Mouse (Mus musculus) MEL (cell line): ENCODE measurements around the gene Bmp2k. TPM values are rescaled to one million over a fixed set of nuclear protein-coding genes. Genes with fewer than 3 reads are reported as not detected.

Experiments used
- DNase-seq: peaks from one replicate; pipeline ENCODE4 v3.0.0; 2011; ENCODE audit warnings: low read depth, low spot score
- H3K27ac ChIP-seq: 2 replicates; pipeline ENCODE4 v1.5.1; 2012; ENCODE audit warnings: low read depth, mild to moderate bottlenecking, control low read depth, low read length, moderate library complexity; ENCODE audit not compliant: control insufficient read depth
- H3K27me3 ChIP-seq, 2 experiments: fragments of 150-350 bp in 1 of 2; sonication (generic) in 1 of 2; 2 replicates each; pipeline ENCODE4 v1.6.1; 2012; ENCODE audit warnings: low read length in 2 of 2, mild to moderate bottlenecking in 2 of 2, improper control_type of control experiment in 1 of 2, moderate library complexity in 1 of 2; ENCODE audit not compliant: insufficient read depth in 2 of 2, control insufficient read depth in 1 of 2
- H3K36me3 ChIP-seq, 2 experiments: 2 replicates each; pipeline ENCODE4 v1.6.1; 2012 to 2014; ENCODE audit warnings: low read length in 2 of 2, improper control_type of control experiment in 1 of 2, inconsistent platforms in 1 of 2, mild to moderate bottlenecking in 1 of 2; ENCODE audit not compliant: insufficient read depth in 2 of 2, control insufficient read depth in 1 of 2
- H3K4me1 ChIP-seq, 2 experiments: fragments of 150-350 bp in 1 of 2; sonication (generic) in 1 of 2; 2 replicates each; pipeline ENCODE4 v1.6.1; 2012; ENCODE audit warnings: low read length in 2 of 2, improper control_type of control experiment in 1 of 2, mild to moderate bottlenecking in 1 of 2; ENCODE audit not compliant: insufficient read depth in 2 of 2, control insufficient read depth in 1 of 2
- H3K4me3 ChIP-seq, 2 experiments: fragments of 150-350 bp in 1 of 2; sonication (generic) in 1 of 2; 2 replicates each; pipeline ENCODE4 v1.5.1; 2012; ENCODE audit warnings: low read depth in 2 of 2, low read length in 2 of 2, mild to moderate bottlenecking in 2 of 2, moderate library complexity in 2 of 2, control low read depth in 1 of 2, improper control_type of control experiment in 1 of 2; ENCODE audit not compliant: control insufficient read depth in 1 of 2, insufficient read depth in 1 of 2
- H3K79me2 ChIP-seq: 2 replicates; pipeline ENCODE4 v1.6.1; 2012; ENCODE audit warnings: mild to moderate bottlenecking, low read length, moderate library complexity; ENCODE audit not compliant: control insufficient read depth, poor library complexity, insufficient read depth
- H3K9ac ChIP-seq: 2 replicates; pipeline ENCODE4 v1.6.1; 2012; ENCODE audit warnings: low read depth, mild to moderate bottlenecking, control low read depth, low read length, moderate library complexity; ENCODE audit not compliant: control insufficient read depth, poor library complexity, severe bottlenecking
- H3K9me3 ChIP-seq: fragments of 150-350 bp; sonication (generic); replicated peaks from 2 replicates; pipeline ENCODE4 v1.6.1; 2012; ENCODE audit warnings: mild to moderate bottlenecking, low read length, improper control_type of control experiment, moderate library complexity; ENCODE audit not compliant: insufficient read depth
- BHLHE40 ChIP-seq: IDR thresholded peaks from 2 replicates; pipeline ENCODE4 v1.6.1; 2012; ENCODE audit warnings: low read depth, mild to moderate bottlenecking, inconsistent platforms, low read length, improper control_type of control experiment, borderline replicate concordance
- CHD2 ChIP-seq: IDR thresholded peaks from 2 replicates; pipeline ENCODE4 v1.6.1; 2011; ENCODE audit warnings: low read length, improper control_type of control experiment
- CTCF ChIP-seq, 3 experiments: IDR thresholded peaks in 2 of 3; conservative IDR thresholded peaks in 1 of 3; 2 replicates each; pipeline ENCODE4 v1.5.1; 2011 to 2012; ENCODE audit warnings: low read length in 3 of 3, low read depth in 2 of 3, mild to moderate bottlenecking in 2 of 3, improper control_type of control experiment in 1 of 3, inconsistent platforms in 1 of 3, mixed read lengths in 1 of 3, moderate library complexity in 1 of 3; ENCODE audit not compliant: control insufficient read depth in 1 of 3, insufficient read depth in 1 of 3, poor library complexity in 1 of 3, severe bottlenecking in 1 of 3
- ELF1 ChIP-seq: IDR thresholded peaks from 2 replicates; pipeline ENCODE4 v1.6.1; 2014; ENCODE audit warnings: low read depth, mild to moderate bottlenecking, inconsistent platforms, low read length, improper control_type of control experiment, moderate library complexity
- EP300 ChIP-seq, 2 experiments: IDR thresholded peaks; 2 replicates each; pipeline ENCODE4 v1.6.1; 2011; ENCODE audit warnings: improper control_type of control experiment in 2 of 2, low read length in 2 of 2, low read depth in 1 of 2, mild to moderate bottlenecking in 1 of 2
- GABPA ChIP-seq: IDR thresholded peaks from 2 replicates; pipeline ENCODE4 v1.6.1; 2012; ENCODE audit warnings: low read depth, mild to moderate bottlenecking, inconsistent platforms, low read length, improper control_type of control experiment, moderate library complexity
- GATA1 ChIP-seq: IDR thresholded peaks from 2 replicates; pipeline ENCODE4 v1.6.1; 2011; ENCODE audit warnings: low read depth, low read length, improper control_type of control experiment
- KAT2A ChIP-seq: conservative IDR thresholded peaks from 2 replicates; pipeline ENCODE4 v1.6.1; 2012; ENCODE audit warnings: low read depth, low read length, improper control_type of control experiment, inconsistent platforms
- MAFK ChIP-seq: IDR thresholded peaks from 2 replicates; pipeline ENCODE4 v1.6.1; 2011; ENCODE audit warnings: low read depth, mild to moderate bottlenecking, low read length, improper control_type of control experiment, borderline replicate concordance
- MAZ ChIP-seq: IDR thresholded peaks from 2 replicates; pipeline ENCODE4 v1.6.1; 2012; ENCODE audit warnings: low read depth, mild to moderate bottlenecking, inconsistent platforms, low read length, improper control_type of control experiment
- MEF2A ChIP-seq: IDR thresholded peaks from 2 replicates; pipeline ENCODE4 v1.6.1; 2014; ENCODE audit warnings: low read depth, mild to moderate bottlenecking, inconsistent platforms, low read length, improper control_type of control experiment; ENCODE audit not compliant: poor library complexity, insufficient replicate concordance, severe bottlenecking; ENCODE audit errors: extremely low read depth
- POLR2A ChIP-seq, 2 experiments: IDR thresholded peaks; 2 replicates each; pipeline ENCODE4 v1.6.1; 2011 to 2012; ENCODE audit warnings: low read length in 2 of 2, mild to moderate bottlenecking in 2 of 2, control low read depth in 1 of 2, improper control_type of control experiment in 1 of 2, low read depth in 1 of 2, moderate library complexity in 1 of 2; ENCODE audit not compliant: control insufficient read depth in 1 of 2, insufficient read depth in 1 of 2, poor library complexity in 1 of 2
- POLR2AphosphoS2 ChIP-seq: IDR thresholded peaks from 2 replicates; pipeline ENCODE4 v1.6.1; 2011; ENCODE audit warnings: low read length, improper control_type of control experiment
- RCOR1 ChIP-seq: IDR thresholded peaks from 2 replicates; pipeline ENCODE4 v1.6.1; 2012; ENCODE audit warnings: low read depth, mild to moderate bottlenecking, inconsistent platforms, low read length, improper control_type of control experiment
- SIN3A ChIP-seq: IDR thresholded peaks from 2 replicates; pipeline ENCODE4 v1.6.1; 2012; ENCODE audit warnings: low read length, improper control_type of control experiment, inconsistent platforms
- TAL1 ChIP-seq: IDR thresholded peaks from 2 replicates; pipeline ENCODE4 v1.6.1; 2012; ENCODE audit warnings: mild to moderate bottlenecking, inconsistent platforms, low read length, moderate library complexity, mixed read lengths
- TCF12 ChIP-seq: IDR thresholded peaks from 2 replicates; pipeline ENCODE4 v1.6.1; 2014; ENCODE audit warnings: low read depth, mild to moderate bottlenecking, inconsistent platforms, low read length, improper control_type of control experiment, moderate library complexity
- ZC3H11A ChIP-seq: IDR thresholded peaks from 2 replicates; pipeline ENCODE4 v1.6.1; 2012; ENCODE audit warnings: low read depth, mild to moderate bottlenecking, inconsistent platforms, low read length, improper control_type of control experiment
- ZKSCAN1 ChIP-seq: IDR thresholded peaks from 2 replicates; pipeline ENCODE4 v1.6.1; 2012; ENCODE audit warnings: low read depth, mild to moderate bottlenecking, inconsistent platforms, low read length, improper control_type of control experiment, moderate library complexity
- ZMIZ1 ChIP-seq: IDR thresholded peaks from 2 replicates; pipeline ENCODE4 v1.6.1; 2012; ENCODE audit warnings: low read depth, mild to moderate bottlenecking, inconsistent platforms, low read length, improper control_type of control experiment, moderate library complexity
- ZNF384 ChIP-seq: IDR thresholded peaks from 2 replicates; pipeline ENCODE4 v1.6.1; 2012; ENCODE audit warnings: low read depth, mild to moderate bottlenecking, inconsistent platforms, low read length, improper control_type of control experiment
- polyA plus RNA-seq, 2 experiments: library from polyadenylated mRNA; stranded (reverse) in 1 of 2; unstranded in 1 of 2; fragments of >175 nt in 1 of 2; fragments of >200 nt in 1 of 2; gene quantifications; 2 replicates each; pipeline versions ENCODE4 v1.2.1 to v1.2.4; 2012; ENCODE audit warnings: low replicate concordance in 2 of 2, low read depth in 1 of 2; ENCODE audit not compliant: insufficient read length in 2 of 2, insufficient read depth in 1 of 2, missing spikeins in 1 of 2
- total RNA-seq: library from RNA; depleted of rRNA; stranded (reverse); fragments of 300-350 nt; gene quantifications from 2 replicates; pipeline ENCODE4 v1.2.3, GENCODE M21; 2012

Bmp2k gene
- total and polyA plus RNA-seq, 3 experiments = 10.8 to 16.3 TPM; not detected in 1

- H3K27ac ChIP-seq = no peak overlapping the region
- H3K27me3 ChIP-seq = no peaks in the 10 kb centered on the region
- no peak overlapping the region for H3K4me3 ChIP-seq
- H3K9me3 ChIP-seq = no peaks in the 10 kb centered on the region
- peaks cover 0 to 6% of the 10 kb centered on the region in 2 experiments; a peak in 2 of 4 replicates for H3K4me1 ChIP-seq
- TF ChIP-seq MAZ (no peak), MAFK (no peak), ZNF384 (no peak), TAL1 (no peak), TCF12 (no peak), RCOR1 (no peak), ELF1 (no peak), POLR2A (IDR thresholded peaks at IDR 0.05; ENCODE audit: control insufficient read depth in 1 of 2, insufficient read depth in 1 of 2, low read depth in 1 of 2, low read length in 2 of 2, poor library complexity in 1 of 2) (no peak), MEF2A (no peak), ZMIZ1 (no peak), GABPA (no peak), CHD2 (no peak), EP300 (IDR thresholded peaks at IDR 0.05; ENCODE audit: low read depth in 1 of 2, low read length in 2 of 2) (no peak), ZKSCAN1 (no peak), SIN3A (no peak), POLR2AphosphoS2 (no peak), KAT2A (no peak), CTCF (IDR thresholded peaks at IDR 0.05 in 2 of 3, conservative IDR thresholded peaks at IDR 0.05 in 1 of 3; ENCODE audit: control insufficient read depth in 1 of 3, insufficient read depth in 1 of 3, low read depth in 2 of 3, low read length in 3 of 3, poor library complexity in 1 of 3, severe bottlenecking in 1 of 3) (no peak), GATA1 (no peak)
- no peak for DNase-seq
- H3K36me3 ChIP-seq = peaks cover 0 to 2% of the 10 kb centered on the region in 2 experiments; a peak in 1 of 4 replicates
- H3K79me2 ChIP-seq = no peaks in the 10 kb centered on the region
- H3K9ac ChIP-seq = no peak overlapping the region
Measured at GRCm38 (mm10) chr5:96962252-96962933, 35.1 kb upstream of the Bmp2k start.

GRCm38 (mm10) chr5:96962934-96963301 is 34.6 kb upstream of the Bmp2k start:
- H3K9me3 ChIP-seq = no peaks in the 10 kb centered on the region
- H3K4me1 ChIP-seq = peaks cover 0 to 7% of the 10 kb centered on the region in 2 experiments; a peak in 2 of 4 replicates
- H3K27ac ChIP-seq = no peak overlapping the region
- no peak for DNase-seq
- no peak overlapping the region for H3K4me3 ChIP-seq
- no peak overlapping the region for H3K9ac ChIP-seq
- H3K79me2 ChIP-seq = no peaks in the 10 kb centered on the region
- peaks cover 0 to 2% of the 10 kb centered on the region in 2 experiments; a peak in 1 of 4 replicates for H3K36me3 ChIP-seq
- TF ChIP-seq MAZ = no peak
- TF ChIP-seq BHLHE40 = no peak
- TF ChIP-seq EP300 (IDR thresholded peaks at IDR 0.05; ENCODE audit: low read depth in 1 of 2, low read length in 2 of 2) = no peak
- no peak for TF ChIP-seq ZC3H11A
- H3K27me3 ChIP-seq = no peaks in the 10 kb centered on the region
